Mouse (Mus musculus) midbrain, embryonic 13.5 days (tissue): ENCODE results near the gene Edem1. TPM values are rescaled to one million over a fixed set of nuclear protein-coding genes. Genes with fewer than 3 reads are reported as not detected.
"Not testable (repeated sequence)": the region's sequence is repeated elsewhere in the genome, so short reads cannot be mapped to it uniquely, and the experiment has no call there.

Source experiments
- ATAC-seq: fragments of 200-750 bp; cut with Nextera tagmentation; 2 replicates; pipeline ENCODE4 v1.8.0; 2017; ENCODE audit warnings: mild to moderate bottlenecking, moderate TSS enrichment, moderate library complexity
- H3K27ac ChIP-seq: fragments of 300-500 bp; sonication (generic); 2 replicates; pipeline ENCODE4 v1.5.1; 2015; ENCODE audit warnings: inconsistent platforms, mild to moderate bottlenecking, moderate library complexity
- H3K27me3 ChIP-seq: fragments of 300-500 bp; sonication (generic); 2 replicates; pipeline ENCODE4 v1.6.1; 2015; ENCODE audit warnings: mild to moderate bottlenecking, inconsistent platforms
- H3K36me3 ChIP-seq: fragments of 300-500 bp; sonication (generic); 2 replicates; pipeline ENCODE4 v1.6.1; 2015; ENCODE audit warnings: mild to moderate bottlenecking, inconsistent platforms
- H3K4me1 ChIP-seq: fragments of 300-500 bp; sonication (generic); replicated peaks from 2 replicates; pipeline ENCODE4 v1.6.1; 2015; ENCODE audit warnings: inconsistent platforms
- H3K4me2 ChIP-seq: fragments of 300-500 bp; sonication (generic); replicated peaks from 2 replicates; pipeline ENCODE4 v1.6.1; 2015; ENCODE audit warnings: moderate library complexity, mild to moderate bottlenecking, inconsistent platforms
- H3K4me3 ChIP-seq: fragments of 300-500 bp; sonication (generic); replicated peaks from 2 replicates; pipeline ENCODE4 v1.5.1; 2015; ENCODE audit warnings: mild to moderate bottlenecking, inconsistent platforms
- H3K9ac ChIP-seq: fragments of 300-500 bp; sonication (generic); replicated peaks from 2 replicates; pipeline ENCODE4 v1.6.1; 2015; ENCODE audit warnings: mild to moderate bottlenecking, inconsistent platforms
- H3K9me3 ChIP-seq: fragments of 300-500 bp; sonication (generic); 2 replicates; pipeline ENCODE4 v1.6.1; 2016; ENCODE audit warnings: mild to moderate bottlenecking, inconsistent platforms
- WGBS: fragments of 180-500 bp; shearing (Covaris S2); methylation state at CpG from one replicate; pipeline ENCODE4 v1.1.7; 2015; 5-methylcytosine and 5-hydroxymethylcytosine counted together
- polyA plus RNA-seq: library from polyadenylated mRNA; unstranded; fragments of >200 nt; fragmentation: Nextera tagmentation; extraction: Ambion mirVana; gene quantifications from 2 replicates; pipeline ENCODE4 v1.2.1, GENCODE M21; 2015

Edem1 gene
- polyA plus RNA-seq, 1 experiment from 2014 or later: 6.6 TPM

GRCm38 (mm10) chr6:108858583-108858982, 30.1 kb downstream of the Edem1 start:
- ATAC-seq: no peak
- Histone ChIP-seq H3K27ac (no peak overlapping the region), H3K9me3 (0 out of 2 replicates have a peak, but pooled peaks cover 5% of the 10 kb centered on the region), H3K27me3 (no peaks in the 10 kb centered on the region), H3K9ac (no peak overlapping the region), H3K36me3 (peaks cover 45% of the 10 kb centered on the region), H3K4me3 (no peak overlapping the region), H3K4me1 (no peaks in the 10 kb centered on the region), H3K4me2 (no peak overlapping the region)
- WGBS: 92% methylated on average over 9 of the region's 9 CpGs

GRCm38 (mm10) chr6:108861226-108861625, 32.8 kb downstream of the Edem1 start:
- Histone ChIP-seq H3K27ac (no peak overlapping the region), H3K9me3 (0 out of 2 replicates have a peak, but pooled peaks cover 5% of the 10 kb centered on the region), H3K9ac (no peak overlapping the region), H3K4me3 (no peak overlapping the region), H3K4me2 (no peak overlapping the region), H3K27me3 (no peaks in the 10 kb centered on the region), H3K4me1 (no peaks in the 10 kb centered on the region), H3K36me3 (peaks cover 22% of the 10 kb centered on the region)
- 97% methylated on average over 1 of the region's 1 CpGs for WGBS
- ATAC-seq: no peak

GRCm38 (mm10) chr6:108862548-108862947, 34.1 kb downstream of the Edem1 start:
- peak; percentile 50; the same call in 1 of the 2 replicates for ATAC-seq

GRCm38 (mm10) chr6:108866317-108866716, 37.9 kb downstream of the Edem1 start:
- Histone ChIP-seq H3K9ac (no peak overlapping the region), H3K4me3 (no peak overlapping the region), H3K27me3 (no peaks in the 10 kb centered on the region), H3K9me3 (0 out of 2 replicates have a peak, but pooled peaks cover 5% of the 10 kb centered on the region), H3K36me3 (peaks cover 5% of the 10 kb centered on the region; the same call in 1 of the 2 replicates), H3K27ac (no peak overlapping the region), H3K4me1 (no peaks in the 10 kb centered on the region), H3K4me2 (no peak overlapping the region)
- no peak for ATAC-seq
- WGBS: 87% methylated on average over 5 of the region's 5 CpGs

More at GRCm38 (mm10) chr6:108862548-108862947, 34.1 kb downstream of the Edem1 start:
- Histone ChIP-seq H3K4me1 (no peaks in the 10 kb centered on the region), H3K36me3 (peaks cover 17% of the 10 kb centered on the region; the same call in 1 of the 2 replicates), H3K9me3 (0 out of 2 replicates have a peak, but pooled peaks cover 5% of the 10 kb centered on the region), H3K27ac (no peak overlapping the region), H3K27me3 (no peaks in the 10 kb centered on the region), H3K4me3 (no peak overlapping the region), H3K4me2 (no peak overlapping the region), H3K9ac (no peak overlapping the region)
- 91% methylated on average over 2 of the region's 2 CpGs for WGBS

- not testable (repeated sequence) for H3K4me2 ChIP-seq, ATAC-seq, H3K9me3 ChIP-seq, H3K27me3 ChIP-seq, H3K36me3 ChIP-seq, H3K9ac ChIP-seq, H3K4me1 ChIP-seq, H3K27ac ChIP-seq, H3K4me3 ChIP-seq
- 63% methylated on average over 2 of the region's 2 CpGs for WGBS
These were observed 40.6 kb downstream of the Edem1 start for GRCm38 (mm10) chr6:108869031-108869430.

GRCm38 (mm10) chr6:108870421-108870820, 42.0 kb downstream of the Edem1 start:
- Histone ChIP-seq H3K4me1 (0 out of 2 replicates have a peak, but pooled peaks cover 6% of the 10 kb centered on the region), H3K9ac (no peak overlapping the region), H3K27me3 (no peaks in the 10 kb centered on the region), H3K27ac (no peak overlapping the region), H3K9me3 (no peaks in the 10 kb centered on the region), H3K36me3 (no peaks in the 10 kb centered on the region), H3K4me3 (no peak overlapping the region), H3K4me2 (no peak overlapping the region)
- WGBS: 93% methylated on average over 2 of the region's 2 CpGs
- ATAC-seq: no peak

DNA sequence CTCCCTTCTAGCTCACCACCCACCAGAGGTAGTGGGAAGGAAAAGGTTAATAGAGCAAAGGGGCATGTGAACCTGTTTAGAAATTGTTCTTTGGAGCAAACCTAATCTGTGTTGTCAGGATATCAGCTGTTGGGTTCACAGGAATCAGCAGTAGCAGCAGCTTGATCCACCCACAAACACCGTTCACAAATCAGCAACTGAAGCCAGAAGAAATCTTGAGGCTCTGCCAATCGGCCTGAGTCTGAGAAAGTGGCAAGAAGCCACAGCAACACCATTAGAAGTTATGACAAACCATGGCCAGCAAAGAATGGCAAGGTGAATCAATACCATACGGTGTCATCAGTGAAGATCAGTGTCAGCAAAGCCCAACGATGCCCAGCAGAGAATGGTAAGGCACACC, 42.8 kb downstream of the Edem1 start:
- no peaks in the 10 kb centered on the region for H3K27me3 ChIP-seq
- H3K36me3 ChIP-seq: no peaks in the 10 kb centered on the region
- no peak for ATAC-seq
- H3K4me3 ChIP-seq: no peak overlapping the region
- peaks cover 11% of the 10 kb centered on the region; the same call in 1 of the 2 replicates for H3K4me1 ChIP-seq
- no peak overlapping the region for H3K4me2 ChIP-seq
- H3K27ac ChIP-seq: no peak overlapping the region
- no peak overlapping the region for H3K9ac ChIP-seq
- 93% methylated on average over 4 of the region's 4 CpGs for WGBS
- no peaks in the 10 kb centered on the region for H3K9me3 ChIP-seq

DNA sequence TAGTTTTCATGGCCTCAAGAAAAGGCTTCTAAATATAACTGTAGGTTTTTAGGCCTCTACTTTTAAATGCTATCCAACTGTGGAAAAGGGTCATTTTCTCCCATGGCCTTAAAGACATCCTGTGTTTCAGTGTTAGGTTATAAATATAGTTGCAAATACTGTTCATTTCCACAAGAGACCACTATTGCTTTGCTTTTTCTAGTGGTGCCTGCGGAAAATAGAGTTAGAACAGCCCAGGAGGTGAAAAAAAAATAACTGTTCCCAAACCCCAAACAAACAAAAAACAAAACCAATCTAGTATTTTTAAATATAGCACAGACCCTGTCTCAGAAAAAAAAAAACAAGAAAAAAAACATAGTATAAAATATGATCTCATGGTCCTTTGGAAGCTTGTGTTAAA, 46.9 kb downstream of the Edem1 start:
- H3K4me3 ChIP-seq: no peak overlapping the region
- no peaks in the 10 kb centered on the region for H3K9me3 ChIP-seq
- no peak overlapping the region for H3K27ac ChIP-seq
- peaks cover 11% of the 10 kb centered on the region; the same call in 1 of the 2 replicates for H3K4me1 ChIP-seq
- no peaks in the 10 kb centered on the region for H3K36me3 ChIP-seq
- no peaks in the 10 kb centered on the region for H3K27me3 ChIP-seq
- no peak overlapping the region for H3K9ac ChIP-seq
- WGBS: 86% methylated on average over 1 of the region's 1 CpGs
- ATAC-seq: no peak
- no peak overlapping the region for H3K4me2 ChIP-seq

GRCm38 (mm10) chr6:108876052-108876451, 47.6 kb downstream of the Edem1 start:
- Histone ChIP-seq H3K4me3 (no peak overlapping the region), H3K9me3 (no peaks in the 10 kb centered on the region), H3K27ac (no peak overlapping the region), H3K9ac (no peak overlapping the region), H3K27me3 (no peaks in the 10 kb centered on the region), H3K4me2 (peak overlapping the region; percentile 23; the same call in 1 of the 2 replicates), H3K36me3 (no peaks in the 10 kb centered on the region), H3K4me1 (peaks cover 11% of the 10 kb centered on the region; the same call in 1 of the 2 replicates)
- 21% methylated on average over 5 of the region's 5 CpGs for WGBS
- peak; percentile 75 for ATAC-seq

DNA sequence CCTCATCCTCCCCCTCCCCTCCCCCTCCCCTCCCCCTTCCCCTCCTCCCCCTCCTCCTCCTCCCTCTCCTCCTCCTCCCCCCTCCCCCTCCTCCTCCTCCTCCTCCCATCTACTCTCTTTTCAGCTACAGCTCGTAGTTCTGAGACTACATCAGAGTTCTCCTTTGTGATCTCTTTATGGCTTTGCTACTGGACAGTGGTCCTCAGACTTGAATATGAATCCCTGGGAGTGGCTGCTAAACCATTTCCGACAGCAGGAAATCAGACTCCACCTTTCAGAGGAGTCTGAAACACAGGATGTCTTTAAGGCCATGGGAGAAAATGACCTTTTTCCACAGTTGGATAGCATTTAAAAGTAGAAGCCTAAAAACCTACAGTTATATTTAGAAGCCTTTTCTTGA, 48.0 kb downstream of the Edem1 start:
- Histone ChIP-seq H3K27me3 (no peaks in the 10 kb centered on the region), H3K4me1 (peaks cover 11% of the 10 kb centered on the region; the same call in 1 of the 2 replicates), H3K9me3 (no peaks in the 10 kb centered on the region), H3K36me3 (no peaks in the 10 kb centered on the region), H3K4me3 (no peak overlapping the region), H3K9ac (no peak overlapping the region), H3K4me2 (no peak overlapping the region), H3K27ac (no peak overlapping the region)
- no peak for ATAC-seq
- 37% methylated on average over 2 of the region's 2 CpGs for WGBS

DNA sequence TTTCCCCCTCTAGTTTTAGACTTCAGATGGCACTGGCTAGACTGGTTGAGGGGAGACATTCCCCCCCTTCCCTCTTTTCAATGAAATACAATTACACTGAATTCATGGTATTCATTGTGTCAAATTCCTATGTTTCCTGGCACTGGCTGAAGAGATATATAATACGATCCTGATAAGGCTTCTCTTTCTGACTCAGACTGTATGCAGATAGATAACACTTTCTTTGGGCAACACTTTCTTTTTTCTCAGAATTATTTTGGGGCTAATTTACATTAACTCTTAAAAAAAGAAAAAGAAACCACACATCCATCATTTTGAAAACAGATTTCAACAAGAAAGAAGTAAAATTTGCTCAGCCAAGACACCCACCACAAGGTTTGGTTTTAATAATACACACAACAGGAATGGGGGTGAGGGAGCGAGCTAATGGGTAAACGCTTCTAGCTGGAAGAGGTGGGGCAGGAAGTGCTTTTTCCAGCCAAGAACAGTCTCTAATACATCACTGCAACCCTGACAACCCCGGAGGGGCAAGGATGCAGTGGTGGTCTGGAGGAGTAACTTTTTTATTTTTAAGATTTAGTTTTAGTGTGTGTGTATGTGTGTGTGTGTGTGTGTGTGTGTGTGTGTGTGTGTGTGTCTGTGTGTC, 52.0 kb downstream of the Edem1 start:
- peaks cover 5% of the 10 kb centered on the region; the same call in 1 of the 2 replicates for H3K4me1 ChIP-seq
- H3K9me3 ChIP-seq: no peaks in the 10 kb centered on the region
- no peak overlapping the region for H3K9ac ChIP-seq
- 90% methylated on average over 4 of the region's 4 CpGs for WGBS
- ATAC-seq: no peak
- H3K36me3 ChIP-seq: no peaks in the 10 kb centered on the region
- no peak overlapping the region for H3K27ac ChIP-seq
- no peak overlapping the region for H3K4me2 ChIP-seq
- no peak overlapping the region for H3K4me3 ChIP-seq
- H3K27me3 ChIP-seq: no peaks in the 10 kb centered on the region

DNA sequence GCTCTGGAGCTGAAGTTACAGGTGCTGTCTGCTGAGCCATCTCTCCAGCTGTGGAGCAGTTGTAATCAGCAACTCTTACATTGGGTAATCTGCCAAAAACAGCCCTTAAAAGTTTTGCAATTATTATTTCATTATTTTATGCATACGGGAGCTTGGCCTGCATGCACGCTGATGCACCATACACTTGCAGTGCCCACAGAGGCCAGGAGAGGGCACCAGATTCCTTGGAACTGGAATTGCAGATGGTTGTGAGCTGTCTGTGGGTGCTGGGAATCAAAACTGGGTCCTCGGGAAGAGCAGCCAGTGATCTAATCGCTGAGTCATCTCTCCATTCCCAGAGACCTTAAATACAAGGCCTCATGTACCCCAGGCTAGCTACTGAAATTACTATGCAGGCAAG, 52.6 kb downstream of the Edem1 start:
- peaks cover under 1% of the 10 kb centered on the region; the same call in 1 of the 2 replicates for H3K4me1 ChIP-seq
- H3K27ac ChIP-seq: no peak overlapping the region
- 94% methylated on average over 4 of the region's 4 CpGs for WGBS
- no peaks in the 10 kb centered on the region for H3K27me3 ChIP-seq
- ATAC-seq: no peak
- no peaks in the 10 kb centered on the region for H3K36me3 ChIP-seq
- H3K4me2 ChIP-seq: no peak overlapping the region
- no peak overlapping the region for H3K9ac ChIP-seq
- no peaks in the 10 kb centered on the region for H3K9me3 ChIP-seq
- H3K4me3 ChIP-seq: no peak overlapping the region
